Mouse (Mus musculus): ENCODE data around the gene Map3k19. TPM values are rescaled to one million over a fixed set of nuclear protein-coding genes. Genes with fewer than 3 reads are reported as not detected.

Gene Map3k19
- polyA plus RNA-seq, 1 experiment from 2014 or later = not detected

DNA sequence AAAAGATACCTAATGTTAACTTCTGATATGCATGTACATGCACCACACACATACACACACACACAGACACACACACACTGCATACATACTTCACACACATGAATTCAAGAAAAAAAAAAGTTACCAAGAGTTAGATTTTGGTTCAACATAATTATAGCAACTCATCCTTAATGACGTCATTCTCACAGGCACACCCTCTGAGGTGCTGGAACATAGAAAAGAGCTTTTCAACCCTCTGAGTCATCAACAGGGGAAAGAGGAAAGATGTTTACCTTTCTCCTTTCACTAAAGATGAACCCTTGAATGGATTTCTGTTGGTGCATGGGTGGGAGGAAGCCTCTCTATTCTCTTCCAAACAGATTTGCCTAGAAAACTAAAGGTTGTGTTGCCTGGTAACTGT is 16.2 kb downstream of the Map3k19 start:
- no peak overlapping the region for H3K4me3 ChIP-seq
- H3K36me3 ChIP-seq = no peaks in the 10 kb centered on the region
- H3K4me2 ChIP-seq = no peak overlapping the region
- no peak overlapping the region for H3K9ac ChIP-seq
- H3K4me1 ChIP-seq = no peaks in the 10 kb centered on the region
- no peaks in the 10 kb centered on the region for H3K9me3 ChIP-seq
- 56% methylated on average over 1 of the region's 1 CpGs for WGBS
- no peak for ATAC-seq (ENCODE audit: insufficient number of reproducible peaks, low FRiP score, low TSS enrichment, low read depth)
- no peaks in the 10 kb centered on the region for H3K27me3 ChIP-seq
- no peak overlapping the region for H3K27ac ChIP-seq

DNA sequence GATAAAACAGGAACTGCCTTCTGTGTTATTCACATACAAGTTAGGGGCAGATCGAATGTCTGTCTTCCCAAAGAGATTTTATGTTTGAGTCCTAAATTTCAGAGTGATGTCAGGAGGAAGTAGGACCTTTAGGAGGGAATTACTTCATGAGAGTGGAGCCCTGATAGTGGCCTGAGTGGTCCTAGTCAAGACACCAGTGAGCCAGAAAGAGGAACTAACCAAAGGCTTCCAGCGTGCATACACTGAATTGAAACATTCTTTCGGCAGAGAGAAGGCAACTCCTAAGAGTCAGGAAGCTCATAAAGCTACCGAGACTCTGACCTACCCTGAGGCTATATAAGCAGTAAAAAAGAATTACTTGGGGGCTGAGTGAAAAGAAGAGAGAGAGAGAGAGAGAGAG is 18.2 kb downstream of the Map3k19 start:
- ATAC-seq (ENCODE audit: insufficient number of reproducible peaks, low FRiP score, low TSS enrichment, low read depth) = no peak
- Histone ChIP-seq H3K9ac (no peak overlapping the region), H3K36me3 (no peaks in the 10 kb centered on the region), H3K4me3 (no peak overlapping the region), H3K27ac (no peak overlapping the region), H3K9me3 (no peaks in the 10 kb centered on the region), H3K4me1 (no peaks in the 10 kb centered on the region), H3K4me2 (no peak overlapping the region), H3K27me3 (no peaks in the 10 kb centered on the region)
- 24% methylated on average over 4 of the region's 4 CpGs for WGBS

DNA sequence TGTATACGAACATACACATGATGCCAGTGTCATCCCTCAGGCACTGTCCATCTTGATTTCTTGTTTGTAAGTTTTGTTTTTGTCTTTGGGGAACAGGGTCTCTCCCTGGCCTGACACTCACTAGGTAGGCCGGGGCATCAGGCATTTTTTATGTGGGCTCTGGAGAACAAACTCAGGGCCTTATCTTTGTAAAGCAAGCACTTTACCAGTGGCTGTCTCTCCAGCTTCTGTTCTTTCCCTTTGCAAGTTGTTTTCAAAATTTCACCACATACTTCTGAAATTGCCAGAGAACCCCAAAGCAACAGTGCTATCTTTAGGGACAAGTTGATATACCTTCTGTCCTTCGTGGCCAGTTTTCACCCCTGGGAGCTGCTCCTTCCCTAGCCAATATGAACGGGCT is 20.6 kb downstream of the Map3k19 start:
- no peak for ATAC-seq (ENCODE audit: insufficient number of reproducible peaks, low FRiP score, low TSS enrichment, low read depth)
- no peak overlapping the region for H3K4me3 ChIP-seq
- H3K9me3 ChIP-seq = no peaks in the 10 kb centered on the region
- no peak overlapping the region for H3K9ac ChIP-seq
- H3K36me3 ChIP-seq = no peaks in the 10 kb centered on the region
- no peaks in the 10 kb centered on the region for H3K4me1 ChIP-seq
- H3K27me3 ChIP-seq = no peaks in the 10 kb centered on the region
- no peak overlapping the region for H3K27ac ChIP-seq
- H3K4me2 ChIP-seq = no peak overlapping the region
- 70% methylated on average over 4 of the region's 4 CpGs for WGBS

DNA sequence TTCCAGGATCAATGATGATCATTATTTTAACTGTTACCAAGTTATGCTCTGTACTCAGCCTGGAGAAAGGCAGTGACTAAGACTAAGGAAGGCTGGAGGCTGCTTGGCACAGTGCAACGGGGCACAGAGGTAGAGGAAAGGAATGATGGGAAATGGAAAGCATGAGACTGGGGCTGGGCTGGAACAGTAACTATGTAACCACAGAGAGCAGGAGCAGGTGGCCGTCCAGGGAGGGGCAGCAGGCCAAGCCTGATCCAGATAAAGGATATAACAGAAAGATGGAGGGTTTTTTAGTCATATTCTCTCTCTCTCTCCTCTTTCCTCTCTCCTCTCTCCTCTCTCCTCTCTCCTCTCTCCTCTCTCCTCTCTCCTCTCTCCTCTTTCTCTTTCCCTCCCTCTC is 21.1 kb downstream of the Map3k19 start:
- no peak overlapping the region for H3K27ac ChIP-seq
- H3K4me2 ChIP-seq = no peak overlapping the region
- no peak overlapping the region for H3K9ac ChIP-seq
- no peak overlapping the region for H3K4me3 ChIP-seq
- H3K27me3 ChIP-seq = no peaks in the 10 kb centered on the region
- no peak for ATAC-seq (ENCODE audit: insufficient number of reproducible peaks, low FRiP score, low TSS enrichment, low read depth)
- no peaks in the 10 kb centered on the region for H3K36me3 ChIP-seq
- WGBS = 30% methylated on average over 2 of the region's 2 CpGs
- no peaks in the 10 kb centered on the region for H3K4me1 ChIP-seq
- H3K9me3 ChIP-seq = no peaks in the 10 kb centered on the region

DNA sequence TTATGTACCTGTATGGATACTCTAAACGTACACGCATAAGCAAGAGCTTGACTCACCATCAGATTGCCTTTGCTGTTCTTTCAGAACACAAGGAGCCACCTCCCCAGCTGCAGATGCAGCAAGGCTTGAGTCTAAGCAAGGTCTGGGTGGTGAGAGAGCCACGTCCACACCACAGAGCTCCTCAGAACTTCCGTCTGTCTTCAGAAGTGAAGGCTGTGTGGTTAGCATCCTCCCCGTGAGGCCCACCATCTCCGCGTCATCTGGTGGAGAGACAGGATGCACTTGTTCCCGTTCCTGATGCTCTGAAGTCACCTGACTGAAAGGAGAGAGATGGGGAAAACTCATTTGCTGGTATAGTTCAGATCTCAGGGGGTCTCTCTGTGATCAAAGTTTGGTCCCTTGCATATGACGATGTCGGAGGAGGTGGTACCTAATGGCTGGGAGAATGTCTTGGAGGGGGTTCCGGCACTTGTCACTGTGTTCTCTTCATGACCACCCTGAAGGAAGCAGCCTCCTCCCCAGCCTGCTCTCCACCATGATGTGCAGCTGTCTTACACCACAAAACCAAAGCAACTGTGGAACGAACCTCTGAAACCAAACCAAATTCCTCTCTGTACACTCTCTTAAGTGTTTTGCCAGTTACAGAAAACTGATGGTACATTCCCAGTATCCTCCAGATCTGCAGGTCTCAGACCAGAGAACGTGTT is 24.5 kb downstream of the Map3k19 start:
- ATAC-seq (ENCODE audit: insufficient number of reproducible peaks, low FRiP score, low TSS enrichment, low read depth) = no peak
- H3K4me1 ChIP-seq = no peaks in the 10 kb centered on the region
- H3K27me3 ChIP-seq = no peaks in the 10 kb centered on the region
- no peak overlapping the region for H3K4me2 ChIP-seq
- H3K9ac ChIP-seq = no peak overlapping the region
- H3K9me3 ChIP-seq = no peaks in the 10 kb centered on the region
- 79% methylated on average over 13 of the region's 13 CpGs for WGBS
- H3K36me3 ChIP-seq = no peaks in the 10 kb centered on the region
- H3K4me3 ChIP-seq = no peak overlapping the region
- H3K27ac ChIP-seq = no peak overlapping the region

DNA sequence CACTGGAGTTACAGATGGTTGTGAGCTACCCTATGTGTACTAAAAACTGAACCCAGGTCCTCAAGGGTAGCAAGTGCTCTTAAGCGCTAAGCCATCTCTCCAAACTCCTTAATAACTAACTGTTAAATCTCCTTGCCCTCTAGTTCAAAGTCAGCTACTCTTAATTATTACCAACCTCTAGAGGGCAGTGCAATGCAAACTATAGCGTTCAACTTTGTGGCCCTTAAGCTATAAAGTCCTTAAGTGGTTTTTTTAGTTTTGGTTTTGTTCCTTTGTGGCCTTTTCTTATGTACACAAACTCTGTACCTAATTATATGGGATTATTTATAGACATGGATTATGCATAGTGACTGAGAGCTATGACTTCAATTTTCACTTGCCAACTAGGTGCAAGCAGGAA is 27.5 kb downstream of the Map3k19 start:
- Histone ChIP-seq H3K9me3 (no peaks in the 10 kb centered on the region), H3K4me3 (no peak overlapping the region), H3K9ac (no peak overlapping the region), H3K27me3 (no peaks in the 10 kb centered on the region), H3K4me2 (no peak overlapping the region), H3K4me1 (no peaks in the 10 kb centered on the region), H3K36me3 (no peaks in the 10 kb centered on the region), H3K27ac (no peak overlapping the region)
- 11% methylated on average over 2 of the region's 2 CpGs for WGBS
- no peak for ATAC-seq (ENCODE audit: insufficient number of reproducible peaks, low FRiP score, low TSS enrichment, low read depth)

DNA sequence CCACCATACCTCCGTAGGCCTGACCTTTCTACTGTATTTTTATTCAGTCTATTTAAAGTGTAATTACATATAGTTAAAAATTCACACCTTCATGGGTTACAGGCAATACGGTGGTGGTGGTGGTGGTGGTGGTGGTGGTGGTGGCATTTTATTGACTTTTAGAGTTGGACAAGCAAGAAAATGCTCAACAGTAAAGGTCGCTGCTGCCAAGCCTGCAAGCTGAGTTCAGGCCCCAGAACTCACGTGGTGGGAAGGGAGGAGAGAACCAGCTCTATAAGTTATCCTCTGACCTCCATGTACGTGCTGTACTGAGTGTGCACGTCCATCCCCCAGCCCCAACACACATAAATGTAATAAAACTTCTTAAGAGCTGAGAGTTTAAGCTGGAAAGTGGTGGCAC is 38.5 kb downstream of the Map3k19 start:
- Histone ChIP-seq H3K4me3 (no peak overlapping the region), H3K36me3 (no peaks in the 10 kb centered on the region), H3K9ac (no peak overlapping the region), H3K4me2 (no peak overlapping the region), H3K27ac (no peak overlapping the region), H3K4me1 (no peaks in the 10 kb centered on the region), H3K27me3 (no peaks in the 10 kb centered on the region), H3K9me3 (no peaks in the 10 kb centered on the region)
- 77% methylated on average over 6 of the region's 6 CpGs for WGBS
- ATAC-seq (ENCODE audit: insufficient number of reproducible peaks, low FRiP score, low TSS enrichment, low read depth) = no peak

DNA sequence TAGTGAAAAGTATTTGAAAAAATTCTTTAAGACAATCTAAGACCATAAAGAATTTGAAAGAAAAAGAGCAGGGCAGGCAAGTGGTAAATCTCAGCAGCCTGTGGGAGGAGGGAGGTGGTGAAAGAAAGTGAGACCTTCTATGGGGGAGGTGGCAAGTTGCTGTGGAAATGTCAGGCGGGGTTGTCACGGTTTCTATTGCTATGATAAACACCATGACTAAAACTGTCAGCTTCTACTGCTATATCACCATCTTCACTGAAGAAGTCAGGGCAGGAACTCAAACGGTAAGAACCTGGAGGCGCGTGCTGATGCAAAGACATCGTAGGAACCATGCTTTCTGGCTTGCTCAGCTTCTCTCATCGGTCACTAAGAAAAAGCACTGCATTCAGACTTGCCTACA is 41.9 kb downstream of the Map3k19 start:
- H3K27me3 ChIP-seq = no peaks in the 10 kb centered on the region
- H3K4me1 ChIP-seq = no peaks in the 10 kb centered on the region
- 69% methylated on average over 7 of the region's 7 CpGs for WGBS
- no peak for ATAC-seq (ENCODE audit: insufficient number of reproducible peaks, low FRiP score, low TSS enrichment, low read depth)
- H3K9ac ChIP-seq = no peak overlapping the region
- no peak overlapping the region for H3K4me3 ChIP-seq
- H3K4me2 ChIP-seq = no peak overlapping the region
- no peak overlapping the region for H3K27ac ChIP-seq
- peaks cover 5% of the 10 kb centered on the region; the same call in 1 of the 2 replicates for H3K36me3 ChIP-seq
- H3K9me3 ChIP-seq = no peaks in the 10 kb centered on the region

DNA sequence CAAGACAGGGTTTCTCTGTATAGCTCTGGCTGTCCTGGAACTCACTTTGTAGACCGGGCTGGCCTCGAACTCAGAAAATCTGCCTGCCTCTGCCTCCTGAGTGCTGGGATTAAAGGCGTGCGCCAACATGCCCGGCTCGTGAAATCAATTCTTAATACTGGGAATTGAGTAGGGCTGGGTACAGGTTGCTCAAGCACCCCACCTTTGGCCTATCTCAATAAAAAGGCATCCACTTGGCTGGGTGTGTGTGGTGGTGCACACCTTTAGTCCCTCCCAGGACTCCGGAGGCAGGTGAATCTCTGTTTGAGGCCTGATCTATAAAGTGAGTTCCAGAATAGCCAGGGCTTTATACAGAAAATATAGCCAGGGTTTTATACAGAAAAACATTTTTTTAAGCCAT is 46.2 kb downstream of the Map3k19 start:
- WGBS = 94% methylated on average over 7 of the region's 7 CpGs
- Histone ChIP-seq H3K27me3 (no peaks in the 10 kb centered on the region), H3K9ac (no peak overlapping the region), H3K4me3 (no peak overlapping the region), H3K27ac (no peak overlapping the region), H3K4me2 (no peak overlapping the region), H3K36me3 (peaks cover 19% of the 10 kb centered on the region), H3K9me3 (no peaks in the 10 kb centered on the region), H3K4me1 (no peaks in the 10 kb centered on the region)
- ATAC-seq (ENCODE audit: insufficient number of reproducible peaks, low FRiP score, low TSS enrichment, low read depth) = no peak

DNA sequence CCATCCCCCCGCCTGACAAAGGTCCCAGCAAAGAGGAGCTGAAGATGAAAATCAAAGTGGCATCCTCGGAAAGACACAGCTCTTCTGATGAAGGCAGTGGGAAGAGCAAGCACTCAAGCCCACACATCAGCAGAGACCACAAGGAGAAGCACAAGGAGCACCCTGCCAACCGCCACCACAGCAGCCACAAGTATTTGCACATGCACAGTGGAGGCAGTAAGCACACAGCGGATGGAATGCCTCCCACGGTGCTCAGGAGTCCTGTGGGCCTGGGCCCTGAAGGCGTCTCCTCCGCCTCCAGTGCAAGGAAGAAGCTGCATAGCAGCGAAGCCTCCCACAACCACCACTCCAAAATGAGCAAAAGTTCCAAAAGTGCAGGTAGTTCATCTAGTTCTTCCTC is 51.9 kb downstream of the Map3k19 start:
- Histone ChIP-seq H3K36me3 (peaks cover 47% of the 10 kb centered on the region), H3K4me3 (no peak overlapping the region), H3K4me1 (no peaks in the 10 kb centered on the region), H3K4me2 (no peak overlapping the region), H3K9me3 (no peaks in the 10 kb centered on the region), H3K27ac (no peak overlapping the region), H3K27me3 (no peaks in the 10 kb centered on the region), H3K9ac (no peak overlapping the region)
- ATAC-seq (ENCODE audit: insufficient number of reproducible peaks, low FRiP score, low TSS enrichment, low read depth) = no peak
- 87% methylated on average over 8 of the region's 8 CpGs for WGBS

DNA sequence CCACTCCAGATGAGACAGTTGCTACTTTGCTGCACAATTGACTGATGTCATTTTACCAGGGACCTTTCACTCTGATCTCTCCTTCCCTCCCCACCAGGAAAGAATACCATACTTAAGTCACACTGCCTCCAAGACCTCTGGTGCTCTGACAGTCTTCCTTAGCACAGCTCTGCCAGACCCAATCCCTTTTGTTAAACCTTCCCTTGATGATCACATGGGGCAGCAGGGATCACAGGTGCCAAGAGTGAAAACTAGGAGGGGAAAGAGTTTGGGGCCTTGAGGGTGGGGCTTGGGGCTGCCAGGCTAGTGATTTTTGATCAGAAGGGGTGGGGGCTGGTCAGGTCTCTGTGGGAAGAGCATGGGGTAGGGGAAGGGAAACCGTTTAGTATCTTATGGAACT is 58.1 kb downstream of the Map3k19 start:
- Histone ChIP-seq H3K36me3 (peaks cover 28% of the 10 kb centered on the region), H3K27me3 (no peaks in the 10 kb centered on the region), H3K4me2 (no peak overlapping the region), H3K4me1 (no peaks in the 10 kb centered on the region), H3K9me3 (no peaks in the 10 kb centered on the region), H3K27ac (no peak overlapping the region), H3K4me3 (no peak overlapping the region), H3K9ac (no peak overlapping the region)
- 48% methylated on average over 1 of the region's 1 CpGs for WGBS
- no peak for ATAC-seq (ENCODE audit: insufficient number of reproducible peaks, low FRiP score, low TSS enrichment, low read depth)

DNA sequence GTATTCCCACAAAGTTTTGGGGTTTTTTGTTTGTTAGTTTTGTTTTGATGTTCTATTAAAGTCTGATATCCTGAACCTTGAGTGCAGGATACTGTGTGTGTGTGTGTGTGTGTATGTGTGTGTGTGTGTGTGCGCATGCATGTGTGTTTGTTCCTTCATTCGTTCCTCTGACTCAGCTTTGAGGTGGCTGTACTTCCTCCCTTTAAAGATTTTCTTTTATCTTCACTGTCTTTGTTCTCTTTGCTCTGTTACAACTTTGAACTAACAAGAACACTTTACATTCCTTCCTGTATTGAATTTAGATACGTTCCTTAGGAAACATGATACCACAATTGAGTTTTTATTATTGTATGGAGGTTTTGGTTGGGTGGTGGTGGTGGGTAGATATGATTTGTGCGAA is 58.5 kb downstream of the Map3k19 start:
- Histone ChIP-seq H3K27ac (no peak overlapping the region), H3K4me1 (no peaks in the 10 kb centered on the region), H3K9ac (no peak overlapping the region), H3K9me3 (no peaks in the 10 kb centered on the region), H3K27me3 (no peaks in the 10 kb centered on the region), H3K4me2 (no peak overlapping the region), H3K36me3 (peaks cover 25% of the 10 kb centered on the region), H3K4me3 (no peak overlapping the region)
- ATAC-seq (ENCODE audit: insufficient number of reproducible peaks, low FRiP score, low TSS enrichment, low read depth) = no peak
- WGBS = 60% methylated on average over 4 of the region's 4 CpGs
